ENCODE assay signal across 23 mouse cellular contexts in genomic region chr6:17655080-17655479, GRCm38 (mm10). TPM values are rescaled to one million over a fixed set of nuclear protein-coding genes. Genes with fewer than 3 reads are reported as not detected.
DNase-seq lines count a peak whose midpoint lies in the region; ATAC-seq and TF ChIP-seq lines count a peak whose summit lies in the region.
"Had no signal": no experiment of that assay in that cellular context is flagged by ENCODE, and none has a peak within 500 bp of the region (broad histone marks: within the 10 kb centered on the region; RNA-seq: fewer than 3 reads in every experiment).

No protein-coding gene starts in this region.

- H3K4me1 ChIP-seq in hindbrain, postnatal 0 days (ENCODE audit: insufficient read depth, low read length), result no peaks in the 10 kb centered on the region
- H3K4me1 ChIP-seq: embryonic facial prominence, embryonic 13.5 days; forebrain, embryonic 12.5 days; heart, embryonic 15.5 days; hindbrain, embryonic 10.5 days had no signal

- no peak overlapping the region for H3K4me3 ChIP-seq in layer of hippocampus, adult 2 months
- no peak overlapping the region for H3K4me3 ChIP-seq in macrophage (ENCODE audit: inconsistent target)
- H3K4me3 ChIP-seq in hindbrain, postnatal 0 days (ENCODE audit: low read length), result no peak overlapping the region
- H3K4me3 ChIP-seq: embryonic facial prominence, embryonic 13.5 days; forebrain, embryonic 12.5 days; heart, adult 2 months; heart, embryonic 15.5 days; hindbrain, embryonic 10.5 days had no signal

- no peak for DNase-seq in layer of hippocampus, adult 2 months (ENCODE audit: low spot score in 2 of 2)
- DNase-seq in layer of hippocampus, postnatal 10 days (ENCODE audit: low spot score in 2 of 2), result no peak
- DNase-seq in adrenal gland, postnatal 10 days, result no peak
- DNase-seq in hindbrain, postnatal 0 days (ENCODE audit: low spot score), result no peak
- DNase-seq in kidney, adult 8-10 months, result no peak
- DNase-seq: adrenal gland, adult 2 months; cerebellum, adult 18-20 months; cerebellum, postnatal 10 days; gastrocnemius, postnatal 10 days; heart, adult 2 months; heart, postnatal 14 days had no signal

- H3K9ac ChIP-seq in hindbrain, postnatal 0 days (replicated peaks; ENCODE audit: low read length), result no peak overlapping the region
- H3K9ac ChIP-seq: embryonic facial prominence, embryonic 13.5 days; forebrain, embryonic 12.5 days; heart, embryonic 15.5 days; hindbrain, embryonic 14.5 days had no signal

- peak overlapping the region; percentile 43; the same call in 1 of the 2 replicates for H3K27ac ChIP-seq in layer of hippocampus, adult 2 months
- H3K27ac ChIP-seq in macrophage, result peak overlapping the region; percentile 76
- H3K27ac ChIP-seq in hindbrain, postnatal 0 days, result no peak overlapping the region
- H3K27ac ChIP-seq: embryonic facial prominence, embryonic 13.5 days; forebrain, embryonic 12.5 days; heart, adult 2 months; heart, embryonic 15.5 days; hindbrain, embryonic 10.5 days; hindbrain, embryonic 14.5 days had no signal

- ATAC-seq in common myeloid progenitor, adult 5-6 weeks (replicated peaks; ENCODE audit: low read depth, poor library complexity, severe bottlenecking), result peak; percentile 87
- ATAC-seq in hindbrain, postnatal 0 days, result no peak
- ATAC-seq: forebrain, embryonic 16.5 days; inflammation-experienced regulatory T-cells, adult 6 months; intestine, postnatal 0 days had no signal

- H3K36me3 ChIP-seq in macrophage (ENCODE audit: inconsistent target), result peaks cover 51% of the 10 kb centered on the region
- H3K36me3 ChIP-seq in hindbrain, postnatal 0 days (ENCODE audit: insufficient read depth, low read length), result peaks cover 12% of the 10 kb centered on the region; the same call in 1 of the 2 replicates

- no peaks in the 10 kb centered on the region for H3K9me3 ChIP-seq in hindbrain, postnatal 0 days (ENCODE audit: low read length)
- H3K9me3 ChIP-seq: embryonic facial prominence, embryonic 13.5 days; forebrain, embryonic 12.5 days; heart, embryonic 15.5 days; hindbrain, embryonic 10.5 days had no signal

- H3K4me2 ChIP-seq in hindbrain, postnatal 0 days (ENCODE audit: low read depth, low read length), result no peak overlapping the region
- H3K4me2 ChIP-seq: embryonic facial prominence, embryonic 13.5 days; forebrain, embryonic 12.5 days; heart, embryonic 11.5 days; heart, embryonic 15.5 days; hindbrain, embryonic 14.5 days had no signal

- no peaks in the 10 kb centered on the region for H3K27me3 ChIP-seq in hindbrain, postnatal 0 days (ENCODE audit: insufficient read depth, low read length)
- H3K27me3 ChIP-seq: CH12.LX; embryonic facial prominence, embryonic 13.5 days; forebrain, embryonic 12.5 days; heart, embryonic 15.5 days had no signal

- TF ChIP-seq CTCF in layer of hippocampus, adult 2 months (conservative IDR thresholded peaks at IDR 0.05), result no peak
- TF ChIP-seq CTCF in hindbrain, postnatal 0 days (IDR thresholded peaks at IDR 0.05; ENCODE audit: low read depth), result no peak

- 4% methylated on average over 2 of the region's 2 CpGs for WGBS in macrophage (ENCODE audit: missing documents)
- 90% methylated on average over 2 of the region's 2 CpGs for WGBS in hindbrain, postnatal 0 days

- peaks cover 100% of the 10 kb centered on the region for H3K79me2 ChIP-seq in macrophage (ENCODE audit: inconsistent target)

RNA-seq across cellular contexts. Expression of gene Capza2, which starts 19.0 kb away (rescaled TPM):
- total RNA-seq in layer of hippocampus, adult 2 months (2021), result 100 to 1,000 TPM; 300 to 302 TPM
- 100 to 1,000 TPM; 255 to 273 TPM for total RNA-seq in layer of hippocampus, postnatal 10 days (2021)
- total RNA-seq in common myeloid progenitor, adult 5-6 weeks (2017), result 282 and 287 TPM in 2 replicates
- total RNA-seq in macrophage (2018; cell fraction: chromatin; rRNA removed), result 100 to 1,000 TPM; 169 to 585 (median 381) TPM
- total RNA-seq in macrophage (2018; cell fraction: cytosol; rRNA removed), result 100 to 1,000 TPM; 319 to 575 (median 479) TPM
- total RNA-seq in macrophage (2018; cell fraction: nucleus; rRNA removed), result 100 to 1,000 TPM; 190 to 542 (median 371) TPM
- polyA plus RNA-seq in macrophage (2018), result 409 to 700 TPM (median 427 TPM) in 3 replicates
- 100 to 1,000 TPM; 129 to 135 TPM for total RNA-seq in adrenal gland, postnatal 10 days (2021)
- total RNA-seq in hindbrain, postnatal 0 days (2014; rRNA removed), result 102 and 115 TPM in 2 replicates
- polyA plus RNA-seq in hindbrain, postnatal 0 days (2015; fragmentation: Nextera tagmentation; extraction: Ambion mirVana), result 241 and 256 TPM in 2 replicates

RNA-seq across cellular contexts. Expression of gene St7, which starts 37.7 kb away (rescaled TPM):
- 10 to 100 TPM; 53.8 to 56.1 TPM for total RNA-seq in layer of hippocampus, adult 2 months (2021)
- 10 to 100 TPM; 42.6 to 44.5 TPM for total RNA-seq in layer of hippocampus, postnatal 10 days (2021)
- total RNA-seq in common myeloid progenitor, adult 5-6 weeks (2017), result 43.7 and 56.2 TPM in 2 replicates
- 10 to 100 TPM; 10.4 to 96.7 (median 23.7) TPM for total RNA-seq in macrophage (2018; cell fraction: chromatin; rRNA removed)
- total RNA-seq in macrophage (2018; cell fraction: cytosol; rRNA removed), result 10 to 100 TPM in 2 of 26 experiments, 1 to 10 TPM in 24; 4.4 to 19.0 (median 6.4) TPM
- 10 to 100 TPM; 11.1 to 78.2 (median 16.6) TPM for total RNA-seq in macrophage (2018; cell fraction: nucleus; rRNA removed)
- 3.8 to 8.0 TPM (median 6.2 TPM) in 3 replicates for polyA plus RNA-seq in macrophage (2018)
- 10 to 100 TPM; 18.2 to 21.6 TPM for total RNA-seq in adrenal gland, postnatal 10 days (2021)
- 67.4 and 71.7 TPM in 2 replicates for total RNA-seq in hindbrain, postnatal 0 days (2014; rRNA removed)
- 35.8 and 36.8 TPM in 2 replicates for polyA plus RNA-seq in hindbrain, postnatal 0 days (2015; fragmentation: Nextera tagmentation; extraction: Ambion mirVana)
